Mouse (Mus musculus) heart, embryonic 12.5 days (tissue): ENCODE data around the gene Gpatch1. TPM values are rescaled to one million over a fixed set of nuclear protein-coding genes. Genes with fewer than 3 reads are reported as not detected.

Experiments
- ATAC-seq: fragments of 200-750 bp; cut with Nextera tagmentation; 2 replicates; pipeline ENCODE4 v1.8.0; 2017; ENCODE audit warnings: moderate TSS enrichment, moderate library complexity; ENCODE audit not compliant: insufficient number of reproducible peaks, low FRiP score
- H3K27ac ChIP-seq: fragments of 300-500 bp; sonication (generic); 2 replicates; pipeline ENCODE4 v1.5.1; 2016; ENCODE audit warnings: mild to moderate bottlenecking, moderate library complexity; ENCODE audit not compliant: poor library complexity, severe bottlenecking
- H3K27me3 ChIP-seq: fragments of 300-500 bp; sonication (generic); replicated peaks from 2 replicates; pipeline ENCODE4 v1.6.1; 2016; ENCODE audit warnings: mild to moderate bottlenecking, moderate library complexity
- H3K36me3 ChIP-seq: fragments of 300-500 bp; sonication (generic); 2 replicates; pipeline ENCODE4 v1.6.1; 2016; ENCODE audit warnings: mild to moderate bottlenecking, moderate library complexity
- H3K4me1 ChIP-seq: fragments of 300-500 bp; sonication (generic); replicated peaks from 2 replicates; pipeline ENCODE4 v1.6.1; 2016; ENCODE audit warnings: mild to moderate bottlenecking
- H3K4me2 ChIP-seq: fragments of 300-500 bp; sonication (generic); 2 replicates; pipeline ENCODE4 v1.6.1; 2016; ENCODE audit warnings: mild to moderate bottlenecking, moderate library complexity
- H3K4me3 ChIP-seq: fragments of 300-500 bp; sonication (generic); 2 replicates; pipeline ENCODE4 v1.5.1; 2016; ENCODE audit warnings: mild to moderate bottlenecking
- H3K9ac ChIP-seq: fragments of 300-500 bp; sonication (generic); 2 replicates; pipeline ENCODE4 v1.6.1; 2016; ENCODE audit warnings: mild to moderate bottlenecking, moderate library complexity
- H3K9me3 ChIP-seq: fragments of 300-500 bp; sonication (generic); replicated peaks from 2 replicates; pipeline ENCODE4 v1.6.1; 2016; ENCODE audit warnings: mild to moderate bottlenecking, moderate library complexity
- WGBS: fragments of 180-500 bp; shearing (Covaris S2); methylation state at CpG from one replicate; pipeline ENCODE4 v1.1.7; 2016; 5-methylcytosine and 5-hydroxymethylcytosine counted together
- polyA plus RNA-seq: library from polyadenylated mRNA; unstranded; fragments of >200 nt; fragmentation: Nextera tagmentation; extraction: Ambion mirVana; gene quantifications from 2 replicates; pipeline ENCODE4 v1.2.1, GENCODE M21; 2016

The Gpatch1 gene
- polyA plus RNA-seq, 1 experiment from 2014 or later = 12.5 TPM

- Histone ChIP-seq H3K27ac (peak overlapping the region; percentile 92), H3K9ac (peak overlapping the region; percentile 79), H3K4me1 (peaks cover 15% of the 10 kb centered on the region), H3K4me2 (peak overlapping the region; percentile 74), H3K4me3 (peak overlapping the region; percentile 74), H3K9me3 (peaks cover 7% of the 10 kb centered on the region; the same call in 1 of the 2 replicates), H3K27me3 (no peaks in the 10 kb centered on the region), H3K36me3 (no peaks in the 10 kb centered on the region)
- peak; percentile 95 for ATAC-seq
- WGBS = under 1% methylated on average over 45 of the region's 45 CpGs
These were observed 83.6 kb downstream of the Gpatch1 start for GRCm38 (mm10) chr7:35234361-35235245.

DNA sequence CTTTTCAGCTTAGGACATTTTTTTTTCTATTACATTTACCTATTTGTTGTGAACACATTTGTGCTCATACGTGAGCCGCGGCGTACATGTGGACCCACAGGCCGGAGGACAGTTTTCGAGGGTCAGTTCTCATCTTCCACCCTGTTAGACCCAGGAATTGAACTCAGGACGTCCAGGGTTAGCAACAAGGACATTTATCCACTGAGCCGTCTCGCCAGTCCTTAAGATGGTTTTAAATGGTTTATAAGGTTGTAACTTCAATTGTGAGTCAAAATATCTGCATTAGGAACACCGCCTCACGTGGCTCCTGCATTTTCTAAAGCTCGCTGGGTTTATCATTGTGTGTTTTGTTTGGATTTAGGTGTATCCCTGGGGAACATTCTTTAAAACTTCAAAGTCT, 84.4 kb downstream of the Gpatch1 start:
- ATAC-seq = no peak
- Histone ChIP-seq H3K4me3 (peak overlapping the region; percentile 74), H3K27ac (peak overlapping the region; percentile 75), H3K36me3 (no peaks in the 10 kb centered on the region), H3K9me3 (peaks cover 7% of the 10 kb centered on the region; the same call in 1 of the 2 replicates), H3K4me2 (peak overlapping the region; percentile 74), H3K9ac (peak overlapping the region; percentile 79; the same call in 1 of the 2 replicates), H3K27me3 (no peaks in the 10 kb centered on the region), H3K4me1 (peaks cover 9% of the 10 kb centered on the region)
- WGBS = 51% methylated on average over 12 of the region's 12 CpGs

DNA sequence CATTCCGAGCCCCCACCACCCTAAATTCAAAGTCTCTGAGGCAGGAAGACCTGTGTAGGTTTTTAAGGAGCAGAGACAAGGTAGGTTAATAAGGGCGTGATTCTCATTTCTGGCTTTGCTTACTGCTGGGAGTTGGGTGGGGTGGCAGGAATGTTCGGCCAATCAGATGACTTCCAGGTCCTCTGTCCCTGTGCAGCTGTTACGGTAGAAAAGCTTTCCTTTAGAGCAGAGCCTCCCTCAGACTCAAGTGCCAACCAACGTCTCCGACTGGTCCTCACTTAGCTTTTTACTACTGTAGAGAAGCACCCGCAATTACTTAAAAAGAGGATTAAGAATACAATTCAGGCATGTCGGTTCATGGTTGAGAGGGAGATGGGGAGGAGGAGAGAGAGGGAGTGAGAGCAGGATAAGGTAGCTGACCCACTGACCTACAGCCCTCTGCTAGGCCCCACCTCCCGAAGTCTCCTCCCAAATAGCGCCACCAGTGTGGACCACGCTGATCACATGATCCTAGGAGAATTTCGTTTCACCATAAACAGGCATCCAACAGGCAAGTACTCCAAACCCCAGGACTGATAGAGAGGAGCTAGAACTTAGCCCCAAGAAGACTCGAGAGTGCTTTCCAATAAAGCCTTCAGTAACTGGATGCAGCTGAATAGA, 85.3 kb downstream of the Gpatch1 start:
- Histone ChIP-seq H3K4me2 (peak overlapping the region; percentile 28; the same call in 1 of the 2 replicates), H3K27me3 (no peaks in the 10 kb centered on the region), H3K9me3 (peaks cover 9% of the 10 kb centered on the region; the same call in 1 of the 2 replicates), H3K36me3 (no peaks in the 10 kb centered on the region), H3K4me3 (no peak overlapping the region), H3K9ac (no peak overlapping the region), H3K4me1 (peaks cover 9% of the 10 kb centered on the region), H3K27ac (no peak overlapping the region)
- WGBS = 30% methylated on average over 13 of the region's 13 CpGs
- ATAC-seq = no peak

DNA sequence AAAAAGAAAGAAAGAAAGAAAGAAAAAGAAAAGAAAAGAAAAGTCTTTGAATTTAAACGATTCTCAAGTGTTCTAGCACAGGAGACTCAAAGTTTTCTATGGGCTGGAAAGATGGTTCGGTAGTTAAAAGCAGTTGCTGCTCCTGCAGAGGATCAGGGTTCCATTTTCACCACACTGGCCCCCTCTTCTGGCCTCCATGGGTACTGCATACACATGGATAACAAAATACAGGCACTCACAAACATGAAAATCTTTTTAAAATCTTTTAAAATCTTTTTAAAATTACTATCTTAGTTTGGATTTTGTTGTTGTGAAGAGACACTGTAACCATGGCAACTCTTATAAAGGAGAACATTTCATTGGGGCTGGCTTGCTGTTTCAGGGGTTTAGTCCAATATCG, 87.9 kb downstream of the Gpatch1 start:
- Histone ChIP-seq H3K27ac (no peak overlapping the region), H3K27me3 (no peaks in the 10 kb centered on the region), H3K4me2 (no peak overlapping the region), H3K9ac (no peak overlapping the region), H3K36me3 (no peaks in the 10 kb centered on the region), H3K4me3 (no peak overlapping the region), H3K4me1 (0 out of 2 replicates have a peak, but pooled peaks cover 3% of the 10 kb centered on the region), H3K9me3 (peaks cover 12% of the 10 kb centered on the region; the same call in 1 of the 2 replicates)
- 64% methylated on average over 3 of the region's 3 CpGs for WGBS
- no peak for ATAC-seq

Other genes starting within 250 kb of the Gpatch1 start
- 0.64 and 0.92 TPM in 2 replicates for gene Cebpa, start 199.1 kb downstream of the Gpatch1 start, polyA plus RNA-seq
- 1.1 and 1.3 TPM in 2 replicates for gene Slc7a10, start 132.1 kb downstream of the Gpatch1 start, polyA plus RNA-seq
- gene Lrp3, start 102.9 kb downstream of the Gpatch1 start, polyA plus RNA-seq = 1.6 and 1.7 TPM in 2 replicates
- gene Rhpn2, start 15.7 kb upstream of the Gpatch1 start, polyA plus RNA-seq = 8.4 and 9.6 TPM in 2 replicates
- 13.4 and 14.4 TPM in 2 replicates for gene Faap24, start 78.4 kb upstream of the Gpatch1 start, polyA plus RNA-seq
- 37.3 and 40.0 TPM in 2 replicates for gene Cep89, start 78.6 kb upstream of the Gpatch1 start, polyA plus RNA-seq
- gene Slc7a9, start 130.4 kb upstream of the Gpatch1 start, polyA plus RNA-seq = 0.59 and 0.73 TPM in 2 replicates
- gene Tdrd12, start 219.3 kb upstream of the Gpatch1 start, polyA plus RNA-seq = 0.37 and 0.82 TPM in 2 replicates
- gene Nudt19, start 237.9 kb upstream of the Gpatch1 start, polyA plus RNA-seq = 84.5 and 85.0 TPM in 2 replicates